9 mouse cellular contexts compared by ENCODE assay signal in the genomic region with DNA sequence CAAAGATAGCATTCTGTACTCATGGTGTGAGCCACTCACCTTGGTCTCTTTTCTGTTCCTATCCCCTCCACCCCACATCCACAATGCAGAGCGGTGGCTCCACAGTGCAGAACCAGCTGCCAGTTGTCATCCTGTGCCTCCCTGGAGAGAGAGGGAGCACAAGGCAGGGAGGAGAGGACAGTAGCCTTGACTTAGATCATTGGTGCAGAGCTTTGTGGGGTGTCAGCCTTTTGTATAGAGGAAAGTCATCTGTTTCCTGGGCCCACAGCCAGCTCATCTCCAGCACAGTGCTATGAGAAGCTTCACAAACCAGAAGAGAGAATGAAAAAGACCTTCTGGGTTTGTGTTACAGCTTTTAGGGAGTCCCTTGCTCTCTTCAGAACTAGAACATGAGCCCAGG.
DNase-seq lines count a peak whose midpoint lies in the region; ATAC-seq and TF ChIP-seq lines count a peak whose summit lies in the region.
"Had no signal": no experiment of that assay in that cellular context is flagged by ENCODE, and none has a peak within 500 bp of the region (broad histone marks: within the 10 kb centered on the region; RNA-seq: fewer than 3 reads in every experiment).

No protein-coding gene starts in this region.

- no peak overlapping the region for H3K4me3 ChIP-seq in kidney, adult 2 months (ENCODE audit: insufficient read depth, low read depth, low read length)
- no peak overlapping the region for H3K4me3 ChIP-seq in embryonic facial prominence, embryonic 10.5 days

- TF ChIP-seq POLR2A in kidney, adult 2 months (IDR thresholded peaks at IDR 0.05; ENCODE audit: low read depth, low read length), result no peak

- H3K36me3 ChIP-seq in kidney, adult 2 months (ENCODE audit: control insufficient read depth, insufficient read depth, low read length), result no peaks in the 10 kb centered on the region
- H3K36me3 ChIP-seq in embryonic facial prominence, embryonic 10.5 days (replicated peaks), result no peaks in the 10 kb centered on the region
- H3K36me3 ChIP-seq: G1E had no signal

- H3K27me3 ChIP-seq in kidney, adult 2 months (replicated peaks; ENCODE audit: control insufficient read depth, insufficient read depth, low read length), result no peaks in the 10 kb centered on the region
- H3K27me3 ChIP-seq in embryonic facial prominence, embryonic 10.5 days (replicated peaks; ENCODE audit: low read depth, poor library complexity, severe bottlenecking), result no peaks in the 10 kb centered on the region

- no peak for TF ChIP-seq CTCF in kidney, adult 2 months (conservative IDR thresholded peaks at IDR 0.05; ENCODE audit: insufficient read depth, insufficient read length, low read depth, low read length)

- no peaks in the 10 kb centered on the region for H3K9me3 ChIP-seq in embryonic facial prominence, embryonic 10.5 days
- H3K9me3 ChIP-seq: G1E had no signal

- H3K27ac ChIP-seq in kidney, adult 2 months (ENCODE audit: insufficient read depth, low read depth, low read length), result no peak overlapping the region
- 0 out of 2 replicates have a peak overlapping the region, but pooled peaks have one; percentile 44 for H3K27ac ChIP-seq in embryonic facial prominence, embryonic 10.5 days (replicated peaks)

- ATAC-seq in erythroblast, adult 5-6 weeks (replicated peaks; ENCODE audit: low FRiP score, poor library complexity, severe bottlenecking), result no peak

- WGBS in kidney, adult 2 months, result 61% methylated on average over 1 of the region's 1 CpGs
- 82% methylated on average over 1 of the region's 1 CpGs for WGBS in embryonic facial prominence, embryonic 10.5 days

- H3K4me1 ChIP-seq in kidney, adult 2 months (ENCODE audit: control insufficient read depth, insufficient read depth, low read length), result no peaks in the 10 kb centered on the region
- H3K4me1 ChIP-seq in embryonic facial prominence, embryonic 10.5 days, result peaks cover 58% of the 10 kb centered on the region

- DNase-seq in kidney, adult 2 months, result peak; percentile 23
- DNase-seq in kidney, adult 18-20 months, result no peak
- DNase-seq in embryonic facial prominence, embryonic 10.5 days (ENCODE audit: low spot score), result no peak
- peak; percentile 82 for DNase-seq in layer of hippocampus, adult 9-11 months
- DNase-seq in right cerebral cortex, postnatal 36 days (ENCODE audit: low spot score in 2 of 2), result peak; percentile 34 to 71
- no peak for DNase-seq in ovary, postnatal 10 days (ENCODE audit: low spot score)
- no peak for DNase-seq in ovary, postnatal 14 days (ENCODE audit: low spot score)

Comparison
In these comparisons a context has a peak if more than half of its experiments do, and no peak if none do; other contexts are left out.
1. DNase-seq: peak in kidney, adult 2 months (single experiment), layer of hippocampus, adult 9-11 months (single experiment) and right cerebral cortex, postnatal 36 days (2 of 2); none in kidney, adult 18-20 months (single experiment), embryonic facial prominence, embryonic 10.5 days (single experiment), ovary, postnatal 10 days (single experiment) and ovary, postnatal 14 days (single experiment).